In the genomic region with DNA sequence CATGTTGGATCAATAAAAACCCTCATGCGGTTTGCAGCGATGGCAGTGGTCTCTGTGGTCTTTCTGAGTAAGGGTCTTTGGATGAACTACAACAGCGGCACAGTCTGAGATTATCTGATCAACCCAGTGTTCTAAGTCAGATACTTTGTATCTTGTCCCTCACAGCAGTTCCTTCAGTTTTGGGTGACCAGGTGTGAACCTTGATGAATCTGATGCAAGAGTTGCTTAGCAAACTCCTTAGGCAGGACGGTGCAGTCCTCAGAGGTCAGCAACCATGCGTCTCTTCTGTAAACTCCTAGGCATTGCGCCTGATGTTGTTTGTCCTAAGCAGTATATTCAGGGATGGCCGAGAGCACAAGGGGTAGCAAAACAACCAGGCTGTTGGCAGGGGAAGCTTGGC, we compare ENCODE assay signal across 24 mouse cellular contexts. TPM values are rescaled to one million over a fixed set of nuclear protein-coding genes. Genes with fewer than 3 reads are reported as not detected.
DNase-seq lines count a peak whose midpoint lies in the region; ATAC-seq and TF ChIP-seq lines count a peak whose summit lies in the region.
"Had no signal": no experiment of that assay in that cellular context is flagged by ENCODE, and none has a peak within 500 bp of the region (broad histone marks: within the 10 kb centered on the region; RNA-seq: fewer than 3 reads in every experiment).

No protein-coding gene starts in this region.

- H3K27ac ChIP-seq in heart, adult 2 months = no peak overlapping the region
- H3K27ac ChIP-seq in heart, embryonic 10.5 days = no peak overlapping the region
- no peak overlapping the region for H3K27ac ChIP-seq in heart, embryonic 11.5 days (ENCODE audit: low read depth, low read length)

- no peak overlapping the region for H3K9ac ChIP-seq in heart, adult 2 months (ENCODE audit: low read depth, low read length)
- no peak overlapping the region for H3K9ac ChIP-seq in heart, embryonic 11.5 days (ENCODE audit: low read depth, low read length)

- intact Hi-C loops in heart, adult 2 months (cut with DNase I) = no loop called here

- H3K9me3 ChIP-seq in heart, embryonic 10.5 days = no peaks in the 10 kb centered on the region
- no peaks in the 10 kb centered on the region for H3K9me3 ChIP-seq in heart, embryonic 11.5 days (replicated peaks; ENCODE audit: control insufficient read depth, low read length)
- H3K9me3 ChIP-seq in megakaryocyte, embryonic 14.5 days = peaks cover 6% of the 10 kb centered on the region; the same call in 1 of the 2 replicates

- no peak for ATAC-seq in heart, embryonic 11.5 days (replicated peaks; ENCODE audit: insufficient number of reproducible peaks, low FRiP score, low TSS enrichment)
- ATAC-seq in megakaryocyte, adult 5-6 weeks (ENCODE audit: poor library complexity, severe bottlenecking) = no peak
- ATAC-seq: activated CD4-positive, CD25-positive, alpha-beta regulatory T cell, adult 4 months; CD4-positive, CD25-positive, alpha-beta regulatory T cell, adult 4 months; Patski had no signal

- TF ChIP-seq EP300 in heart, adult 2 months (IDR thresholded peaks at IDR 0.05; ENCODE audit: insufficient read depth, low read depth, low read length) = no peak

- no peak for TF ChIP-seq POLR2A in heart, adult 2 months (IDR thresholded peaks at IDR 0.05; ENCODE audit: insufficient read depth, low read depth, low read length)

- H3K36me3 ChIP-seq in heart, adult 2 months (ENCODE audit: control insufficient read depth, insufficient read depth, low read length) = no peaks in the 10 kb centered on the region
- H3K36me3 ChIP-seq in heart, embryonic 10.5 days = no peaks in the 10 kb centered on the region
- H3K36me3 ChIP-seq in heart, embryonic 11.5 days (ENCODE audit: control insufficient read depth, insufficient read depth, low read length) = no peaks in the 10 kb centered on the region
- no peaks in the 10 kb centered on the region for H3K36me3 ChIP-seq in megakaryocyte, embryonic 14.5 days (replicated peaks; ENCODE audit: low read length)
- H3K36me3 ChIP-seq: G1E had no signal

- no peaks in the 10 kb centered on the region for H3K4me1 ChIP-seq in heart, adult 2 months (ENCODE audit: control insufficient read depth, insufficient read depth, low read length)
- peaks cover 7% of the 10 kb centered on the region; the same call in 1 of the 2 replicates for H3K4me1 ChIP-seq in heart, embryonic 10.5 days
- H3K4me1 ChIP-seq in heart, embryonic 11.5 days (ENCODE audit: control insufficient read depth, insufficient read depth, low read length) = no peaks in the 10 kb centered on the region
- H3K4me1 ChIP-seq in megakaryocyte, embryonic 14.5 days = peaks cover 8% of the 10 kb centered on the region; the same call in 1 of the 2 replicates

- WGBS in heart, adult 2 months = 70% methylated on average over 7 of the region's 7 CpGs
- 79% methylated on average over 7 of the region's 7 CpGs for WGBS in heart, embryonic 10.5 days
- WGBS in heart, embryonic 11.5 days (ENCODE audit: insufficient replicate concordance) = 78% methylated on average over 7 of the region's 7 CpGs

- no peak overlapping the region for H3K4me2 ChIP-seq in heart, embryonic 11.5 days

- no peaks in the 10 kb centered on the region for H3K27me3 ChIP-seq in heart, adult 2 months (ENCODE audit: control insufficient read depth, insufficient read depth, low read length)
- H3K27me3 ChIP-seq in heart, embryonic 10.5 days (ENCODE audit: insufficient read depth, poor library complexity, severe bottlenecking) = no peaks in the 10 kb centered on the region
- H3K27me3 ChIP-seq in heart, embryonic 11.5 days (ENCODE audit: control insufficient read depth, insufficient read depth, low read length) = no peaks in the 10 kb centered on the region
- H3K27me3 ChIP-seq in megakaryocyte, embryonic 14.5 days (replicated peaks) = no peaks in the 10 kb centered on the region
- H3K27me3 ChIP-seq: CH12.LX, Patski had no signal

- no peak overlapping the region for H3K4me3 ChIP-seq in heart, adult 2 months
- no peak overlapping the region for H3K4me3 ChIP-seq in heart, embryonic 10.5 days
- no peak overlapping the region for H3K4me3 ChIP-seq in heart, embryonic 11.5 days (ENCODE audit: low read depth, low read length)
- H3K4me3 ChIP-seq in megakaryocyte, embryonic 14.5 days (replicated peaks) = peak overlapping the region; percentile 42

- TF ChIP-seq CTCF in heart, adult 2 months (IDR thresholded peaks at IDR 0.05) = no peak

- peak; percentile 51 for DNase-seq in heart, adult 11 months
- no peak for DNase-seq in heart, adult 2 months
- DNase-seq in heart, embryonic 10.5 days (ENCODE audit: low spot score) = peak; percentile 63
- peak; percentile 33 for DNase-seq in testis, postnatal 14 days (ENCODE audit: low spot score)
- no peak for DNase-seq in testis, postnatal 10 days (ENCODE audit: low spot score)
- DNase-seq: adrenal gland, adult 2 months; adrenal gland, adult 8-10 months; adrenal gland, postnatal 10 days; adrenal gland, postnatal 14 days; adrenal gland, postnatal 25 days; adrenal gland, postnatal 36 days; B cell, adult 2 months; cerebellum, adult 11 months; cerebellum, adult 11-12 months had no signal

- no peaks in the 10 kb centered on the region for H3K79me2 ChIP-seq in heart, adult 2 months (replicated peaks; ENCODE audit: control insufficient read depth, insufficient read depth, low read length)

RNA-seq across cellular contexts. Expression of gene Kl, which starts 48.7 kb away (rescaled TPM):
- under 1 TPM; 0.03 to 0.07 TPM for total RNA-seq in heart, adult 2 months (2021)
- polyA plus RNA-seq in heart, adult 2 months (2012; rRNA removed) = 0.06 TPM in 1 of 2 replicates, not detected in the other
- polyA plus RNA-seq in heart, embryonic 10.5 days (2016; fragmentation: Nextera tagmentation; extraction: Ambion mirVana) = 0.10 and 0.18 TPM in 2 replicates
- polyA plus RNA-seq in heart, embryonic 11.5 days (2014; fragmentation: Nextera tagmentation; extraction: Ambion mirVana) = 0.46 and 0.66 TPM in 2 replicates
- polyA plus RNA-seq in megakaryocyte, embryonic 14.5 days (2012; ENCODE audit: insufficient read depth, low replicate concordance) = 0.74 TPM in 1 of 2 replicates, not detected in the other
- total RNA-seq in megakaryocyte, adult 5-6 weeks (2015) = not detected in 2 replicates
- not detected in 2 replicates for total RNA-seq in megakaryocyte, adult 5-6 weeks (2017)
- total RNA-seq: CH12.LX, MEL had no signal
- polyA plus RNA-seq: C2C12; CD4-positive, CD25-positive, alpha-beta regulatory T cell, adult 4 months; G1E had no signal

Comparison
In these comparisons a context has a peak if more than half of its experiments do, and no peak if none do; other contexts are left out.
1. DNase-seq: peak in heart, adult 11 months (single experiment), heart, embryonic 10.5 days (single experiment) and testis, postnatal 14 days (single experiment); none in heart, adult 2 months (0 of 2) and testis, postnatal 10 days (single experiment).